In genomic region chr7:74373056-74373455, GRCm38 (mm10) we compare ENCODE assay signal across 19 mouse cellular contexts.
"Had no signal": no experiment of that assay in that cellular context is flagged by ENCODE, and none has a peak within 500 bp of the region (broad histone marks: within the 10 kb centered on the region; RNA-seq: fewer than 3 reads in every experiment).

No protein-coding gene starts in this region.

- DNase-seq: lung, embryonic 14.5 days; lung, postnatal 10 days; lung, postnatal 4 days; midbrain, embryonic 14.5 days; retina, postnatal 1 day; right cerebral cortex, adult 18-20 months; right cerebral cortex, postnatal 25 days; right cerebral cortex, postnatal 4 days; thymus, adult 2 months; thymus, postnatal 25 days; thymus, postnatal 4 days had no signal

- H3K4me1 ChIP-seq: midbrain, embryonic 12.5 days; stomach, embryonic 15.5 days had no signal

- H3K9ac ChIP-seq: lung, embryonic 14.5 days; midbrain, embryonic 12.5 days; neural tube, embryonic 13.5 days; neural tube, embryonic 15.5 days; stomach, embryonic 15.5 days had no signal

- H3K9me3 ChIP-seq: midbrain, embryonic 10.5 days; midbrain, embryonic 12.5 days; neural tube, embryonic 13.5 days; neural tube, embryonic 15.5 days; stomach, embryonic 15.5 days had no signal

- H3K27me3 ChIP-seq: midbrain, embryonic 12.5 days; neural tube, embryonic 13.5 days; neural tube, embryonic 15.5 days; stomach, embryonic 15.5 days had no signal

- ATAC-seq: midbrain, embryonic 16.5 days had no signal

- H3K27ac ChIP-seq: midbrain, embryonic 10.5 days; midbrain, embryonic 12.5 days; neural tube, embryonic 15.5 days; stomach, embryonic 15.5 days; stomach, postnatal 0 days had no signal

- H3K4me2 ChIP-seq: lung, embryonic 14.5 days; midbrain, embryonic 12.5 days; neural tube, embryonic 13.5 days; neural tube, embryonic 15.5 days; stomach, embryonic 15.5 days had no signal

- H3K4me3 ChIP-seq: midbrain, embryonic 10.5 days; midbrain, embryonic 12.5 days; myocyte; neural tube, embryonic 13.5 days; neural tube, embryonic 15.5 days; stomach, embryonic 15.5 days had no signal

- H3K36me3 ChIP-seq: midbrain, embryonic 10.5 days; midbrain, embryonic 12.5 days; neural tube, embryonic 13.5 days; neural tube, embryonic 15.5 days; stomach, embryonic 15.5 days had no signal
